Mouse (Mus musculus) forebrain, embryonic 13.5 days (tissue): ENCODE measurements around the gene Zrsr2. TPM values are rescaled to one million over a fixed set of nuclear protein-coding genes. Genes with fewer than 3 reads are reported as not detected.

Source experiments
- ATAC-seq: fragments of 200-750 bp; cut with Nextera tagmentation; 2 replicates; pipeline ENCODE4 v1.8.0; 2017
- H3K27ac ChIP-seq: fragments of 300-500 bp; sonication (generic); 2 replicates; pipeline ENCODE4 v1.5.1; 2015; ENCODE audit warnings: inconsistent platforms, mild to moderate bottlenecking, moderate library complexity
- H3K27me3 ChIP-seq: fragments of 300-500 bp; sonication (generic); 2 replicates; pipeline ENCODE4 v1.6.1; 2015; ENCODE audit warnings: mild to moderate bottlenecking, inconsistent platforms
- H3K36me3 ChIP-seq: fragments of 300-500 bp; sonication (generic); 2 replicates; pipeline ENCODE4 v1.6.1; 2015; ENCODE audit warnings: mild to moderate bottlenecking, inconsistent platforms; ENCODE audit not compliant: poor library complexity, severe bottlenecking
- H3K4me1 ChIP-seq: fragments of 300-500 bp; sonication (generic); 2 replicates; pipeline ENCODE4 v1.6.1; 2015; ENCODE audit warnings: inconsistent platforms
- H3K4me2 ChIP-seq: fragments of 300-500 bp; sonication (generic); 2 replicates; pipeline ENCODE4 v1.6.1; 2015; ENCODE audit warnings: inconsistent platforms, mild to moderate bottlenecking, moderate library complexity
- H3K4me3 ChIP-seq: fragments of 300-500 bp; sonication (generic); 2 replicates; pipeline ENCODE4 v1.5.1; 2015; ENCODE audit warnings: mild to moderate bottlenecking, inconsistent platforms
- H3K9ac ChIP-seq: fragments of 300-500 bp; sonication (generic); 2 replicates; pipeline ENCODE4 v1.6.1; 2015; ENCODE audit warnings: mild to moderate bottlenecking, inconsistent platforms
- H3K9me3 ChIP-seq: fragments of 300-500 bp; sonication (generic); replicated peaks from 2 replicates; pipeline ENCODE4 v1.6.1; 2016; ENCODE audit warnings: inconsistent platforms
- WGBS: fragments of 180-500 bp; shearing (Covaris S2); methylation state at CpG from one replicate; pipeline ENCODE4 v1.1.7; 2015; 5-methylcytosine and 5-hydroxymethylcytosine counted together
- polyA plus RNA-seq: library from polyadenylated mRNA; unstranded; fragments of >200 nt; fragmentation: Nextera tagmentation; extraction: Ambion mirVana; gene quantifications from 2 replicates; pipeline ENCODE4 v1.2.1, GENCODE M21; 2015

Zrsr2 gene
- polyA plus RNA-seq, result 61.0 and 62.2 TPM in 2 replicates

- peaks cover 8% of the 10 kb centered on the region; the same call in 1 of the 2 replicates for H3K4me1 ChIP-seq
- H3K27me3 ChIP-seq, result no peaks in the 10 kb centered on the region
- 18% methylated on average over 29 of the region's 29 CpGs for WGBS
- peak within 1 kb of the TSS; percentile 78 for H3K9ac ChIP-seq
- H3K4me2 ChIP-seq, result peak within 1 kb of the TSS; percentile 60
- peak within 1 kb of the TSS; percentile 59 for H3K4me3 ChIP-seq
- ATAC-seq, result peak; percentile 98
- no peaks in the 10 kb centered on the region for H3K9me3 ChIP-seq
- peak within 1 kb of the TSS; percentile 93 for H3K27ac ChIP-seq
- H3K36me3 ChIP-seq, result peaks cover 7% of the 10 kb centered on the region
These were observed at the start of gene Zrsr2 for GRCm38 (mm10) chrX:163958467-163958875. Gene Zrsr2, minus strand, starts transcription at chrX:163958661.

- H3K4me1 ChIP-seq, result no peaks in the 10 kb centered on the region
- ATAC-seq, result peak; percentile 63; the same call in 1 of the 2 replicates
- H3K9ac ChIP-seq, result no peak overlapping the region
- no peak overlapping the region for H3K4me2 ChIP-seq
- WGBS, result 35% methylated on average over 2 of the region's 2 CpGs
- no peaks in the 10 kb centered on the region for H3K27me3 ChIP-seq
- no peaks in the 10 kb centered on the region for H3K9me3 ChIP-seq
- H3K36me3 ChIP-seq, result no peaks in the 10 kb centered on the region
- H3K4me3 ChIP-seq, result no peak overlapping the region
- H3K27ac ChIP-seq, result no peak overlapping the region
These were observed 46.3 kb upstream of the Zrsr2 start for GRCm38 (mm10) chrX:164004809-164005208.

GRCm38 (mm10) chrX:163999848-164000247 lies 41.4 kb upstream of the Zrsr2 start:
- Histone ChIP-seq H3K9ac (no peak overlapping the region), H3K27me3 (no peaks in the 10 kb centered on the region), H3K36me3 (no peaks in the 10 kb centered on the region), H3K4me3 (no peak overlapping the region), H3K4me2 (no peak overlapping the region), H3K9me3 (no peaks in the 10 kb centered on the region), H3K4me1 (no peaks in the 10 kb centered on the region), H3K27ac (no peak overlapping the region)
- 85% methylated on average over 1 of the region's 1 CpGs for WGBS
- no peak for ATAC-seq

DNA sequence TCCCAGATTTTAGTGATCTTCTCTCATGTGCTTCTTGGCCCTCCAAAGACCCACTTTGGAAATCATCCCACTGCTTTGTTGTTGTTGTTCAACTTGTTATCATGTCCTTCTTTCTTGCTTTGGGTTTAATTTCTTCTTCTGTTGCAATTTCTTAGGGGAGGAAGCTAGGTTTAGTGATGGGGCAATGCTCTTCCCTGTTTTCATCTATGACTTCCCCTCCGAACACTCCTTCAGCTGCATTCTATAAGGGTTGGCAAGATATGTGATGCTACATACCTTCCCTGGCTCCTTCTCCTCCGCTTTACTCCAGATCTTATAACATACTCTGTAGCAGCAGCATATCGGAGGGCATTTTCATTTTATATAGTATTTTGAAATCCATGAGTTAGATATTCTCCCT lies 38.3 kb upstream of the Zrsr2 start:
- Histone ChIP-seq H3K4me3 (no peak overlapping the region), H3K9ac (no peak overlapping the region), H3K4me1 (no peaks in the 10 kb centered on the region), H3K36me3 (no peaks in the 10 kb centered on the region), H3K27me3 (no peaks in the 10 kb centered on the region), H3K9me3 (no peaks in the 10 kb centered on the region), H3K27ac (no peak overlapping the region), H3K4me2 (no peak overlapping the region)
- ATAC-seq, result no peak
- 90% methylated on average over 3 of the region's 3 CpGs for WGBS

DNA sequence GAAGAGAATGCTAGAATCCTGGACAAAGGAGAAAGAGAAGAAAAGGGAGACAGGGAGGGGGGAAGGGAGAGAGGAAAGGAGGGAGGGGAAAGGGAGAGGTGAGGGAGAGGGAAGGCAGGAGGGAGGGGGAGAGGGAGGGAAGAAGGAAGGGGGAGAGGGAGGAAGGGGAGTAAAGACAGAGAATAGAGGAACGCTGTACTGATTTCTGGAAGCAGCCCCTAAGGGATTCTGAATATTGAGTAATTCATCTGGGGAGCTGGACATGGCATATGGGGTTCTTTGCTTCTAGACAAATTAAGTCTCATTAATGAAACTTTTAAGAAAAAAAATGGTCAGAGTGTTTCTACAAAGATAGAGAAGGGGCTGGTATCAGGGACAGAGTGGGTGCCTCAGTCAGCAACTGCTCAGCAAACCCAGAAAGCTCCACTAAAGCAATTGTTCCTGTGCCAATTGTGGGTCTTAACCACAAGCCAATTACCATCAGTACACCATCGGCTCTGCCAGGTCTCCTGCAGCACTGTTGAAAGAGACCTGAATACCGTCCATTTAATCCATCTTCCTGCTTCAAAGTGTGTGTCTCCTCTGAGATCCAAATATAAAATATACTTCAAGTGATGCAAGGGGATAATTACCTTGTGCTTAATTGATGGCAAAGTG lies 29.4 kb upstream of the Zrsr2 start:
- Histone ChIP-seq H3K36me3 (no peaks in the 10 kb centered on the region), H3K27ac (no peak overlapping the region), H3K27me3 (no peaks in the 10 kb centered on the region), H3K9ac (no peak overlapping the region), H3K4me1 (no peaks in the 10 kb centered on the region), H3K4me3 (no peak overlapping the region), H3K9me3 (no peaks in the 10 kb centered on the region), H3K4me2 (no peak overlapping the region)
- ATAC-seq, result peak; percentile 51
- WGBS, result 25% methylated on average over 3 of the region's 3 CpGs

DNA sequence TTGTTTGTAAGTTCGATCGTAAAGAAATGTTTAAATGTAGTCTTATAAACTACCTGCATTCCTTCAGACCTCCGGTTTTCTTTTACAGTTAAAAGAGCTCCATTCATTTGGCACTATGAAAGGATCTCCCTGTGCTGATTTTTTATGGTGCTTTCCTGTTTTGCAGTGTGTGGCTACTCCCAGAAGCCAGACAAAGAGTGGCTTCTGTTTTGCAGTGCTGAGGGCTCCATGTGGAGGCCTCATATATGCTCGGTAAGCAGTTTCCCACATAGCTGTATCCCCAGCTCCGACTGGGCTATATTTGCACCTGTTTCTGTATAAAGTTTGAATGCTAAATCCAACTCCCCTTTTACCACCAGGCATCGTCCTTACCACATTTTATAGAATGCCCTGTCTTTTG lies 23.7 kb upstream of the Zrsr2 start:
- WGBS, result 76% methylated on average over 6 of the region's 6 CpGs
- no peaks in the 10 kb centered on the region for H3K36me3 ChIP-seq
- no peak for ATAC-seq
- no peak overlapping the region for H3K27ac ChIP-seq
- no peak overlapping the region for H3K4me3 ChIP-seq
- H3K9ac ChIP-seq, result no peak overlapping the region
- H3K27me3 ChIP-seq, result no peaks in the 10 kb centered on the region
- no peaks in the 10 kb centered on the region for H3K4me1 ChIP-seq
- H3K4me2 ChIP-seq, result no peak overlapping the region
- no peaks in the 10 kb centered on the region for H3K9me3 ChIP-seq

- Histone ChIP-seq H3K27me3 (no peaks in the 10 kb centered on the region), H3K27ac (no peak overlapping the region), H3K4me3 (no peak overlapping the region), H3K36me3 (no peaks in the 10 kb centered on the region), H3K9me3 (no peaks in the 10 kb centered on the region), H3K4me2 (no peak overlapping the region), H3K4me1 (no peaks in the 10 kb centered on the region), H3K9ac (no peak overlapping the region)
- WGBS, result 49% methylated on average over 4 of the region's 4 CpGs
- ATAC-seq, result no peak
These were observed 23.0 kb upstream of the Zrsr2 start for GRCm38 (mm10) chrX:163981500-163981899.

- H3K4me3 ChIP-seq, result no peak overlapping the region
- ATAC-seq, result no peak
- no peaks in the 10 kb centered on the region for H3K27me3 ChIP-seq
- no peaks in the 10 kb centered on the region for H3K4me1 ChIP-seq
- H3K9me3 ChIP-seq, result no peaks in the 10 kb centered on the region
- H3K4me2 ChIP-seq, result no peak overlapping the region
- WGBS, result 100% methylated on average over 1 of the region's 1 CpGs
- no peak overlapping the region for H3K9ac ChIP-seq
- H3K27ac ChIP-seq, result no peak overlapping the region
- no peaks in the 10 kb centered on the region for H3K36me3 ChIP-seq
These were observed 22.6 kb upstream of the Zrsr2 start for GRCm38 (mm10) chrX:163981092-163981491.

GRCm38 (mm10) chrX:163957803-163958466 lies 526 bp downstream of the Zrsr2 start:
- Histone ChIP-seq H3K4me2 (peak overlapping the region; percentile 60), H3K4me1 (peaks cover 8% of the 10 kb centered on the region; the same call in 1 of the 2 replicates), H3K36me3 (peaks cover 12% of the 10 kb centered on the region), H3K4me3 (peak overlapping the region; percentile 59), H3K9ac (peak overlapping the region; percentile 78), H3K27ac (peak overlapping the region; percentile 93), H3K9me3 (no peaks in the 10 kb centered on the region), H3K27me3 (no peaks in the 10 kb centered on the region)
- WGBS, result 32% methylated on average over 29 of the region's 67 CpGs
- ATAC-seq, result peak; percentile 95

DNA sequence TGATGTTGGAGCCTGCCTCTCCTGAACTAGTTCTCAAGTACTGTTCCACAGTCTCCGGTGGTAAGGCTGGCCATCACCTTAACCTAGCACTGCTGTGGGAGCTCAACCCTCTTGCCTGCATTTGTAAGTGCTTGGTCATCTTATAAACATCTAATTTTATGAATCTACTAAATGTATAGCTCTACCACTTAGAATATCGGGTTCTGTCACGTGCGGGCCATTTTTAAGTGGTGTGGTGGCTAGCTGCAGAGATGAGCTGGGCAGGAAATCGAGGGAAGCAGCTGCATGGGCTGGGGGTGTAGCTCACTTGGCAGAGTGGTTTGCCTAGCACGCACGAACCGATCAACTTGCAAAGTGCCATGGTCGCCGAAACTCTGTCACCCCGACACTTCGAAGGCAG lies 1.1 kb downstream of the Zrsr2 start:
- H3K27ac ChIP-seq, result peak overlapping the region; percentile 93
- no peaks in the 10 kb centered on the region for H3K27me3 ChIP-seq
- peaks cover 14% of the 10 kb centered on the region for H3K36me3 ChIP-seq
- peak overlapping the region; percentile 59 for H3K4me3 ChIP-seq
- H3K9me3 ChIP-seq, result no peaks in the 10 kb centered on the region
- 33% methylated on average over 12 of the region's 12 CpGs for WGBS
- H3K4me1 ChIP-seq, result peaks cover 8% of the 10 kb centered on the region; the same call in 1 of the 2 replicates
- H3K9ac ChIP-seq, result peak overlapping the region; percentile 78
- H3K4me2 ChIP-seq, result peak overlapping the region; percentile 60
- peak; percentile 1; the same call in 1 of the 2 replicates for ATAC-seq

- no peaks in the 10 kb centered on the region for H3K27me3 ChIP-seq
- 79% methylated on average over 1 of the region's 1 CpGs for WGBS
- H3K4me2 ChIP-seq, result no peak overlapping the region
- no peak overlapping the region for H3K9ac ChIP-seq
- no peaks in the 10 kb centered on the region for H3K4me1 ChIP-seq
- no peak overlapping the region for H3K27ac ChIP-seq
- ATAC-seq, result no peak
- no peaks in the 10 kb centered on the region for H3K9me3 ChIP-seq
- peaks cover 48% of the 10 kb centered on the region for H3K36me3 ChIP-seq
- no peak overlapping the region for H3K4me3 ChIP-seq
These were observed 6.8 kb downstream of the Zrsr2 start for GRCm38 (mm10) chrX:163951618-163952017.

GRCm38 (mm10) chrX:163944381-163944780 lies 14.1 kb downstream of the Zrsr2 start:
- Histone ChIP-seq H3K27ac (no peak overlapping the region), H3K36me3 (peaks cover 42% of the 10 kb centered on the region), H3K9ac (no peak overlapping the region), H3K4me1 (no peaks in the 10 kb centered on the region), H3K9me3 (no peaks in the 10 kb centered on the region), H3K4me2 (no peak overlapping the region), H3K4me3 (no peak overlapping the region), H3K27me3 (no peaks in the 10 kb centered on the region)
- no peak for ATAC-seq
- whole genome bisulfite sequencing, result 83% methylated on average over 3 of the region's 3 CpGs
